Mouse (Mus musculus) embryonic fibroblast, embryonic 13.5 days (primary cell): ENCODE measurements at regions not wholly inside any gene's neighbourhood (a gene's known extent, or its start where the extent isn't known, plus 50 kb on each side); places are given as distances from the start of the nearest gene placed in this dataset.

ENCODE experiments used
- CTCF ChIP-seq: IDR thresholded peaks from 2 replicates; pipeline ENCODE4 v1.5.1; 2011; ENCODE audit warnings: mild to moderate bottlenecking, control low read depth, low read length, moderate library complexity, borderline replicate concordance; ENCODE audit not compliant: insufficient read depth
- POLR2A ChIP-seq: IDR thresholded peaks from 2 replicates; pipeline ENCODE4 v1.6.1; 2011; ENCODE audit warnings: low read depth, mild to moderate bottlenecking, control low read depth, low read length, moderate library complexity

DNA sequence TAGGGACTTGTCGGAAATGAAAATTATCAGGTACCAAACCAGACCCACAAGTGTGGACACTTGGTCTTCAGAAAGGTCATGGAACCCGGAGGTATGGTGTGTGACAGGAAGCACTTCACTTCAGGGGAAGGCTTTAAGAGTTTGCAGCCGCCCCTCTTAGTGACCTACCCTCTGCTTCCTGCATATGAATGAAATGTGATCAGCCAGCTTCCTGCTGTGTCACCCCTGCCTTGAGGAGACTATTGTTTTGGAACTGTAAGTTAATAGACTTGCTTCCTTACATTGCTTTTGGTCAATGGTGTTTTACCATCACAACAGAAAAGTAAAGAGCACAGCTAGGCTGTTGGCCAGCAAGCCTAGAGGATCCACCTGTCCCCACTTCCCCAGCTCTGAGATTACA, 515.3 kb downstream of the Pdcd6ip start:
- no peak for TF ChIP-seq CTCF
- no peak for TF ChIP-seq POLR2A
